Mouse (Mus musculus): ENCODE measurements around the gene Ndufa10. TPM values are rescaled to one million over a fixed set of nuclear protein-coding genes. Genes with fewer than 3 reads are reported as not detected.

Gene Ndufa10
- total RNA-seq (2023) = 10 to 100 TPM; 56.8 to 85.1 TPM

GRCm38 (mm10) chr1:92473165-92474041, at the start of gene Ndufa10:
TSS of gene Ndufa10 (minus strand) at chr1:92473860.

GRCm38 (mm10) chr1:92518561-92518960, 44.9 kb upstream of the Ndufa10 start, which contains the start of gene Olfr1414:
TSS of gene Olfr1414 (minus strand) at chr1:92518661.

GRCm38 (mm10) chr1:92496001-92496400, 22.3 kb upstream of the Ndufa10 start, which contains the start of gene Olfr1415:
TSS of gene Olfr1415 (minus strand) at chr1:92496101.

DNA sequence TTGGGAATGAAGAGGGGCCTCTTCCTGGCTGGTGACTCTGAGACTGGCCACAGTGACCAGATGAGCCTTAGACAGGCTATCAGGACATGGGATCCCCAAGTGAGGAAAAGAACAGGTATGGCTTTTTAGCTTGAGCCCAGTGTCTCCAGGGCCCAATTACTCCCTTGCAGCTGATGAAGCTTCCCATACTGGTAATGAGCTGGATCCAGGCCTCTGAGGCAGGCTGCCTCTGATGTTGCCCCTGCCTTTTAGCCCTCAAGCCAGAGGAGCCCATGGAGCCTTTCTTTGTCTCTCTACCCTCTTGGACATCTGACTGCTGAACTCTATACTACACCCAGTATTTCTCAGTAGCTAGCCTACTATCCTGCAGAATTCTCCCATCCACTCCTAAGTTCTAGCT, 11.4 kb upstream of the Ndufa10 start, which contains the start of gene Olfr1416:
Gene Olfr1416, minus strand, starts transcription at position 101 of the 400 bp plus-strand sequence.

Other genes starting within 250 kb of the Ndufa10 start
- not detected for gene Olfr1416, start 11.3 kb upstream of the Ndufa10 start, total RNA-seq (2023)
- not detected for gene Olfr1415, start 22.2 kb upstream of the Ndufa10 start, total RNA-seq (2023)
- gene Olfr1414, start 44.8 kb upstream of the Ndufa10 start, total RNA-seq (2023) = not detected
- gene Olfr1413, start 97.5 kb upstream of the Ndufa10 start, total RNA-seq (2023) = not detected
- not detected for gene Olfr1412, start 111.9 kb upstream of the Ndufa10 start, total RNA-seq (2023)
- gene Olfr1411, start 120.6 kb upstream of the Ndufa10 start, total RNA-seq (2023) = not detected
- not detected for gene Olfr1410, start 131.9 kb upstream of the Ndufa10 start, total RNA-seq (2023)
- gene Olfr12, start 143.9 kb upstream of the Ndufa10 start, total RNA-seq (2023) = not detected
- 100 to 1,000 TPM; 117 to 121 TPM for gene Cops9, start 168.1 kb upstream of the Ndufa10 start, total RNA-seq (2023)
- gene Otos, start 175.0 kb upstream of the Ndufa10 start, total RNA-seq (2023) = 1 to 10 TPM; 5.0 to 5.6 TPM

Measured in neutrophil, adult 59 days (primary cell).